Comparison of ENCODE assay signal across 8 mouse cellular contexts in genomic region chr11:93968848-93969128, GRCm38 (mm10). TPM values are rescaled to one million over a fixed set of nuclear protein-coding genes. Genes with fewer than 3 reads are reported as not detected.
A peak's percentile ranks its signal among the peaks of the same experiment; 100 is the strongest.
DNase-seq lines count a peak whose midpoint lies in the region; ATAC-seq and TF ChIP-seq lines count a peak whose summit lies in the region.

No protein-coding gene starts in this region.

- H3K27ac ChIP-seq in heart, embryonic 16.5 days (ENCODE audit: low read length): peak overlapping the region; percentile 78
- peak overlapping the region; percentile 32; the same call in 1 of the 2 replicates for H3K27ac ChIP-seq in bone marrow macrophage, adult 2 months (ENCODE audit: insufficient read depth, low read depth, low read length)
- H3K27ac ChIP-seq in hindbrain, embryonic 13.5 days: peak overlapping the region; percentile 84
- H3K27ac ChIP-seq in midbrain, embryonic 11.5 days (ENCODE audit: low read depth, low read length): peak overlapping the region; percentile 27; the same call in 1 of the 2 replicates

- no peaks in the 10 kb centered on the region for H3K9me3 ChIP-seq in heart, embryonic 16.5 days (replicated peaks; ENCODE audit: control insufficient read depth, low read length)
- no peaks in the 10 kb centered on the region for H3K9me3 ChIP-seq in hindbrain, embryonic 13.5 days
- no peaks in the 10 kb centered on the region for H3K9me3 ChIP-seq in midbrain, embryonic 11.5 days (ENCODE audit: control insufficient read depth, low read length)

- peak overlapping the region; percentile 88 for H3K4me3 ChIP-seq in heart, embryonic 16.5 days (ENCODE audit: low read length)
- peak overlapping the region; percentile 23; the same call in 1 of the 2 replicates for H3K4me3 ChIP-seq in bone marrow macrophage, adult 2 months (ENCODE audit: insufficient read depth, low read length)
- H3K4me3 ChIP-seq in hindbrain, embryonic 13.5 days: peak overlapping the region; percentile 75
- peak overlapping the region; percentile 69; the same call in 1 of the 2 replicates for H3K4me3 ChIP-seq in midbrain, embryonic 11.5 days (ENCODE audit: low read depth, low read length)

- peak overlapping the region; percentile 69 for H3K4me2 ChIP-seq in heart, embryonic 16.5 days (ENCODE audit: low read depth, low read length)
- peak overlapping the region; percentile 42 for H3K4me2 ChIP-seq in hindbrain, embryonic 13.5 days
- peak overlapping the region; percentile 38 for H3K4me2 ChIP-seq in midbrain, embryonic 11.5 days

- peaks cover 18% of the 10 kb centered on the region for H3K36me3 ChIP-seq in heart, embryonic 16.5 days (ENCODE audit: control insufficient read depth, insufficient read depth)
- H3K36me3 ChIP-seq in hindbrain, embryonic 13.5 days: peaks cover 22% of the 10 kb centered on the region
- peaks cover 13% of the 10 kb centered on the region for H3K36me3 ChIP-seq in midbrain, embryonic 11.5 days (ENCODE audit: control insufficient read depth, insufficient read depth, low read length)

- peaks cover 13% of the 10 kb centered on the region for H3K4me1 ChIP-seq in heart, embryonic 16.5 days (ENCODE audit: control insufficient read depth, insufficient read depth, low read length)
- H3K4me1 ChIP-seq in bone marrow macrophage, adult 2 months (ENCODE audit: control insufficient read depth, insufficient read depth, low read length): peaks cover 18% of the 10 kb centered on the region
- peaks cover 28% of the 10 kb centered on the region for H3K4me1 ChIP-seq in hindbrain, embryonic 13.5 days (replicated peaks)
- H3K4me1 ChIP-seq in midbrain, embryonic 11.5 days (ENCODE audit: control insufficient read depth, insufficient read depth, low read length): peaks cover 8% of the 10 kb centered on the region

- intact Hi-C loops in heart, postnatal 25 days (cut with DNase I): loop anchor here (1.0 to 5.0 kb wide), 4 partner anchors 19 to 118 kb away; no protein-coding TSS in a partner anchor

- no peak for TF ChIP-seq CTCF in bone marrow macrophage, adult 2 months (IDR thresholded peaks at IDR 0.05; ENCODE audit: low read depth, low read length)

- peak overlapping the region; percentile 70 for H3K9ac ChIP-seq in heart, embryonic 16.5 days (ENCODE audit: low read length)
- H3K9ac ChIP-seq in hindbrain, embryonic 13.5 days: no peak overlapping the region
- H3K9ac ChIP-seq in midbrain, embryonic 11.5 days (ENCODE audit: low read length): peak overlapping the region; percentile 50; the same call in 1 of the 2 replicates

- no peaks in the 10 kb centered on the region for H3K27me3 ChIP-seq in heart, embryonic 16.5 days (ENCODE audit: control insufficient read depth, insufficient read depth, low read length)
- H3K27me3 ChIP-seq in hindbrain, embryonic 13.5 days: no peaks in the 10 kb centered on the region
- H3K27me3 ChIP-seq in midbrain, embryonic 11.5 days (ENCODE audit: control insufficient read depth, insufficient read depth, low read length): no peaks in the 10 kb centered on the region

- ATAC-seq in heart, embryonic 16.5 days (replicated peaks; ENCODE audit: extremely low read depth, insufficient read depth, low FRiP score): no peak
- ATAC-seq in hindbrain, embryonic 13.5 days (ENCODE audit: low FRiP score): peak; percentile 37; the same call in 1 of the 2 replicates
- no peak for ATAC-seq in midbrain, embryonic 11.5 days (ENCODE audit: low FRiP score)

- no peak for TF ChIP-seq POLR2A in bone marrow macrophage, adult 2 months (IDR thresholded peaks at IDR 0.05; ENCODE audit: borderline replicate concordance, low read depth, low read length)

- no peak for DNase-seq in heart, postnatal 25 days (ENCODE audit: low spot score)
- no peak for DNase-seq in midbrain, embryonic 11.5 days (ENCODE audit: low spot score, missing footprints)
- no peak for DNase-seq in layer of hippocampus, postnatal 36 days
- no peak for DNase-seq in ovary, postnatal 14 days (ENCODE audit: low spot score)
- no peak for DNase-seq in embryo, embryonic 11 days

- WGBS in heart, embryonic 16.5 days: 36% methylated on average over 6 of the region's 6 CpGs
- 47% methylated on average over 6 of the region's 6 CpGs for WGBS in hindbrain, embryonic 13.5 days
- 52% methylated on average over 6 of the region's 6 CpGs for WGBS in midbrain, embryonic 11.5 days

RNA-seq across cellular contexts. Expression of gene Nme1, which starts 0.5 kb away (rescaled TPM):
- 68.6 and 104 TPM in 2 replicates for polyA plus RNA-seq in heart, embryonic 16.5 days (2015; fragmentation: Nextera tagmentation; extraction: Ambion mirVana)
- total RNA-seq in heart, postnatal 25 days (2021): 10 to 100 TPM; 12.9 to 15.5 TPM
- 14.4 and 23.0 TPM in 2 replicates for polyA plus RNA-seq in bone marrow macrophage, adult 2 months (2012; ENCODE audit: insufficient read depth, insufficient read length, missing spikeins)
- 340 and 371 TPM in 2 replicates for polyA plus RNA-seq in hindbrain, embryonic 13.5 days (2015; fragmentation: Nextera tagmentation; extraction: Ambion mirVana)
- 200 and 215 TPM in 2 replicates for polyA plus RNA-seq in midbrain, embryonic 11.5 days (2014; fragmentation: Nextera tagmentation; extraction: Ambion mirVana)
- 10 to 100 TPM; 56.9 to 82.9 TPM for total RNA-seq in layer of hippocampus, postnatal 36 days (2021)

RNA-seq across cellular contexts. Expression of gene Gm20390, which starts 0.7 kb away (rescaled TPM):
- polyA plus RNA-seq in heart, embryonic 16.5 days (2015; fragmentation: Nextera tagmentation; extraction: Ambion mirVana): 182 and 233 TPM in 2 replicates
- 10 to 100 TPM; 15.9 to 21.2 TPM for total RNA-seq in heart, postnatal 25 days (2021)
- 49.0 and 57.1 TPM in 2 replicates for polyA plus RNA-seq in bone marrow macrophage, adult 2 months (2012; ENCODE audit: insufficient read depth, insufficient read length, missing spikeins)
- polyA plus RNA-seq in hindbrain, embryonic 13.5 days (2015; fragmentation: Nextera tagmentation; extraction: Ambion mirVana): 351 and 358 TPM in 2 replicates
- 345 and 375 TPM in 2 replicates for polyA plus RNA-seq in midbrain, embryonic 11.5 days (2014; fragmentation: Nextera tagmentation; extraction: Ambion mirVana)
- 100 to 1,000 TPM; 123 to 125 TPM for total RNA-seq in layer of hippocampus, postnatal 36 days (2021)

RNA-seq across cellular contexts. Expression of gene Nme2, which starts 12.7 kb away (rescaled TPM):
- polyA plus RNA-seq in heart, embryonic 16.5 days (2015; fragmentation: Nextera tagmentation; extraction: Ambion mirVana): 408 and 420 TPM in 2 replicates
- total RNA-seq in heart, postnatal 25 days (2021): 1,000 to 10,000 TPM; 1,044 to 1,063 TPM
- 171 and 184 TPM in 2 replicates for polyA plus RNA-seq in bone marrow macrophage, adult 2 months (2012; ENCODE audit: insufficient read depth, insufficient read length, missing spikeins)
- polyA plus RNA-seq in hindbrain, embryonic 13.5 days (2015; fragmentation: Nextera tagmentation; extraction: Ambion mirVana): 80.5 and 81.5 TPM in 2 replicates
- 142 and 144 TPM in 2 replicates for polyA plus RNA-seq in midbrain, embryonic 11.5 days (2014; fragmentation: Nextera tagmentation; extraction: Ambion mirVana)
- total RNA-seq in layer of hippocampus, postnatal 36 days (2021): 10 to 100 TPM; 77.8 to 91.6 TPM

RNA-seq across cellular contexts. Expression of gene Spag9, which starts 27.1 kb away (rescaled TPM):
- 31.7 and 36.2 TPM in 2 replicates for polyA plus RNA-seq in heart, embryonic 16.5 days (2015; fragmentation: Nextera tagmentation; extraction: Ambion mirVana)
- total RNA-seq in heart, postnatal 25 days (2021): 100 to 1,000 TPM; 132 to 139 TPM
- 62.3 and 62.4 TPM in 2 replicates for polyA plus RNA-seq in bone marrow macrophage, adult 2 months (2012; ENCODE audit: insufficient read depth, insufficient read length, missing spikeins)
- 96.8 and 98.6 TPM in 2 replicates for polyA plus RNA-seq in hindbrain, embryonic 13.5 days (2015; fragmentation: Nextera tagmentation; extraction: Ambion mirVana)
- 107 and 118 TPM in 2 replicates for polyA plus RNA-seq in midbrain, embryonic 11.5 days (2014; fragmentation: Nextera tagmentation; extraction: Ambion mirVana)
- total RNA-seq in layer of hippocampus, postnatal 36 days (2021): 100 to 1,000 TPM; 217 to 221 TPM

Comparison
In these comparisons a context has a peak if more than half of its experiments do, and no peak if none do; other contexts are left out.
1. H3K27ac ChIP-seq: peak in every context shown above with its lines; median percentile 84 in hindbrain, embryonic 13.5 days; 78 in heart, embryonic 16.5 days; 32 in bone marrow macrophage, adult 2 months; 27 in midbrain, embryonic 11.5 days.
2. H3K4me3 ChIP-seq: peak in every context shown above with its lines; median percentile 88 in heart, embryonic 16.5 days; 75 in hindbrain, embryonic 13.5 days; 69 in midbrain, embryonic 11.5 days; 23 in bone marrow macrophage, adult 2 months.